Mouse (Mus musculus) cortical plate, adult 2 months (tissue): ENCODE measurements around the gene Aldh16a1. TPM values are rescaled to one million over a fixed set of nuclear protein-coding genes. Genes with fewer than 3 reads are reported as not detected.
A peak's percentile ranks its signal among the peaks of the same experiment; 100 is the strongest.

ENCODE experiments used
- H3K27ac ChIP-seq: fragments of 200-500 bp; 2 replicates; pipeline ENCODE4 v1.5.1; 2012; ENCODE audit warnings: low read length, control low read depth, inconsistent platforms; ENCODE audit not compliant: insufficient read depth
- H3K4me1 ChIP-seq: fragments of 200-500 bp; 2 replicates; pipeline ENCODE4 v1.6.1; 2011; ENCODE audit warnings: low read length; ENCODE audit not compliant: control insufficient read depth, insufficient read depth
- H3K4me3 ChIP-seq: fragments of 200-500 bp; 2 replicates; pipeline ENCODE4 v1.5.1; 2011; ENCODE audit warnings: mild to moderate bottlenecking, low read length, control low read depth; ENCODE audit not compliant: insufficient read depth
- CTCF ChIP-seq: fragments of 200-500 bp; IDR thresholded peaks from 2 replicates; pipeline ENCODE4 v1.5.1; 2011; ENCODE audit warnings: mild to moderate bottlenecking, control low read depth, low read length; ENCODE audit not compliant: insufficient read depth; ENCODE audit errors: extremely low read depth
- POLR2A ChIP-seq: fragments of 200-500 bp; IDR thresholded peaks from 2 replicates; pipeline ENCODE4 v1.6.1; 2011; ENCODE audit warnings: mild to moderate bottlenecking, low read length, control low read depth; ENCODE audit not compliant: insufficient read depth; ENCODE audit errors: extremely low read depth
- polyA plus RNA-seq: library from polyadenylated mRNA; depleted of rRNA; stranded (reverse); fragments of >200 nt; gene quantifications from 2 replicates; pipeline ENCODE4 v1.2.3, GENCODE M21; 2012

Aldh16a1 gene
- polyA plus RNA-seq, 1 experiment: 10.3 TPM

DNA sequence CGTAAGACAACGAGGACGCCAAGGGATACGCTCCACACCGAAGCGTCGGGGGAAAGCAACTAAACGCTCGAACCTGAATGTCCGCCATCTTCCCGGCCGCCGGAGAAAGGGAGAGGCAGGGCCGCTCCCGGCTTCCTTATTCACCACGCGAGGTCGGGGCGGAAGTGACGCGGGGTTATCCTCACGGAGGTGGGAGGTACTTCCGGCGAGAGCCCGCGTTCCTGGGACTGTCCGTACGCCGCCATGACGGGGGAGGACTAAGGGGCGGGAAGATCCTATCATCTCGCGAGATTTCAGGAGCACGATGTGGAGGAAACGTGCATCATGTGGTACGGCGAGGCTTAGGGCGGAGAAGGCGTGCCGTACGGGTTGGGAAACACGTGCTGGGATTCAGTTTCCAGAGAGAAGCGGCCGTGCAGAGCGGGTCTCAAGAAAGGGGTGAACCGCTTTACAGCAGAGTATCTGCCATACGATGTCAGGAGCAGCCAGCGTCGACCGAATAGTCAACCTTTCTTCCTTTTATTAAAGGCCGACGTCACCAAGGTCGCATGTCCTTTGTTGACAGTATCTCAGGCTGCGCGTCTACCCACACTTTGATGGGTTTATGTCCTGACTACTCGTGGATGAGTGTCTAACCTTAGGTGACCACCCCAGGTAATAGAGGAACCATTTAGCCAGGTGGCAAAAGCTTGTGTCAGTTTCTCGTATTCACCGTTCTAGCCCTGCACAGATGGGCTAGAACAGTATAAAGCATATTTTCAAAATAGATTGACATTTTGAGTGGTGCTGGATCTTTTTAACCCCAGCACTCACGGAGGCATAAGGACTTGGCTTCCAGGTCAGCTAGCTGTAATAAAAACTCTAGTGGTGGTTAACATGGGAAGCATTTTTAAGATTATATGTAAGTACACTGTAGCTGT is 29.9 kb downstream of the Aldh16a1 start, which contains the start of gene Rps11:
Rps11 (minus strand) TSS at position 216 of the 920 bp plus-strand sequence.
- H3K4me1 ChIP-seq: 0 out of 2 replicates have a peak, but pooled peaks cover 2% of the 10 kb centered on the region
- TF ChIP-seq POLR2A (peak; percentile 74), CTCF (no peak)
- H3K4me3 ChIP-seq: peak within 1 kb of the TSS; percentile 69
- H3K27ac ChIP-seq: peak within 1 kb of the TSS; percentile 17

DNA sequence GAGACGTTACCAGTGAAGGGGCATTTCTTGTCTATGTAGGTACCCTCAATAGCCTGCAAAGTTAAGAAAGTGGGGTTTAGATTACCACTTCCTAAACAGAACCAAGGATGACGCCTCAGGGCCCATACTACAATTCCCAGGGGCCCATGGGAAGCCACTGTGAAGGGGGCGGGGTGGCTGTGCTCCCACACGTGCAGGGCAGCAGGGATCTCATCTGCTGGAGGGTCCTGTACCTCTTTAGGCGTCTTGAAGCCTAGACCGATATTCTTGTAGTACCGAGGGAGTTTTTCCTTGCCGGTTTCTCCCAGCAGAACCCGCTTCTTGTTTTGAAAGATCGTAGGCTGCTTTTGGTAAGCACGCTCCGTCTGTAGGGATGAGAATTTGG is 31.2 kb downstream of the Aldh16a1 start:
- H3K4me3 ChIP-seq: peak overlapping the region; percentile 69
- no peak overlapping the region for H3K27ac ChIP-seq
- TF ChIP-seq POLR2A (no peak), CTCF (no peak)
- 0 out of 2 replicates have a peak, but pooled peaks cover 2% of the 10 kb centered on the region for H3K4me1 ChIP-seq

DNA sequence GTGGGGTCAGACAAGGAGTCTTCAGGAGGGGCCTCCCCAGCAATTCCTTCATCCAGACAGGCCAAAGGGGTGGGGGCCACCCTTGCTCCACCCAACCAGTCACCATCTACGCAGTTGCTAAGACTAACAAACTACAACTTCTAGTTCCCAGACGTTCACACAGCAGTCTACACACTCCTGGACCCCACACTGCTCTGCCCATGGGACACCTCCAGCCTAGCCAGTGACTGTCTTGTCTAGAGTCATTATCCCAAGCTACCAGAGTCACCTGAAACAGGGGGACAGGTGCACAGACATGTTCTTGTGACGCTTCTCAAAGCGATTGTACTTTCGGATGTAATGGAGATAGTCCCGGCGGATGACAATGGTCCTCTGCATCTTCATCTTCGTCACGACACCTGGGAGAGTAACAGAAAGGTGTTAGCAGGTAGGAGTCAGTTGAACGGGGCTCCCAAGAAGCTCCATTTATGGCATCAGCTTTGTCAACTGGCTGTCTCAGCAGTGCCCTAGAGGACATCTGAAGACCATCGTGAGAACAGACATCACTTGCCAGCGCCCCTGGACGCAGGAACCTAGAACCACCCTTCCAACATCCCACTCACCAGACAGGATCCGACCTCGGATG is 31.7 kb downstream of the Aldh16a1 start:
- Histone ChIP-seq H3K4me1 (0 out of 2 replicates have a peak, but pooled peaks cover 2% of the 10 kb centered on the region), H3K4me3 (peak overlapping the region; percentile 69; the same call in 1 of the 2 replicates), H3K27ac (0 out of 2 replicates have a peak overlapping the region, but pooled peaks have one; percentile 10)
- no peak for TF ChIP-seq CTCF
- TF ChIP-seq POLR2A: no peak

DNA sequence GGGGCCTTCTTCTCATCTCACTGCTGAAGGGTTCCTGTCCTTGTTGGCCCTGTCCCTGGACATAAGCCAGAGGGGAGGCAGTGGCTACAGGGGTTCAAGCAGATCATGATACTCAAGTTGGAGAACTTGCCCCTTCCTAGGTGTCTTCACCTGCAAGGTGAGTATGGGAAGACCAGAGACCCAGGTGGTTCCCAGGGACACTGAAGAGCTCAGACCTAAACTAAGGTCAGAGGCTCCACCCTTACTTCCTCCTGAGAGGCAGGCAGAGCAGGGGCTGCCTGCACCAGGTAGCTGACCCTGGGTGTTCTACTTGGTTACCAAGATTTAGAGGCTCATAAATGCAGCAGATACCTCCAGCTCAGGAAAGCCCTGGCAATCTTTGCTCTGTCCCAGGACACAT is 32.4 kb downstream of the Aldh16a1 start:
- TF ChIP-seq CTCF (no peak), POLR2A (no peak)
- peak overlapping the region; percentile 13; the same call in 1 of the 2 replicates for H3K4me3 ChIP-seq
- H3K27ac ChIP-seq: peak overlapping the region; percentile 77
- H3K4me1 ChIP-seq: 0 out of 2 replicates have a peak, but pooled peaks cover 2% of the 10 kb centered on the region

DNA sequence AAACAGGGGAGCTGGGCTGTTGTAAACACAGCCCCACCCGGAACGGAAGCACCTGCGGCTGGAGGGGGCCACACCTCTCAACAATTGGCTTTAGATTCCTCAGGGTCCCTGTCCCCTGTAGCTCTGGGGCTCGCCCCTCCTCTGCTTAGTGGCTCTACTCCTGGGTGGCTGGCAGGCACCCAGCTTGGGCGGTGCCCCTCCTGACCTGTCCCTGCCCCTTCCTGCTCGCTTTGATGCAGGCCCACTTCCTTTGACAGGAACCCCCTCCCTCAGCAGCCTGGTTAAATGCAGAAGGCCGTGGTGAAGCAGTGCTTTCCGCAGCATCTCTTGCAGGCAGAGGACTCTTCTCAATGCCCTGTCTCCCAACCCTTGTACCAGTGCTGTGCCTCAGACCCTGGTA is 33.0 kb downstream of the Aldh16a1 start:
- TF ChIP-seq CTCF (no peak), POLR2A (0 out of 2 replicates have a peak, but pooled peaks have one; percentile 35)
- Histone ChIP-seq H3K27ac (0 out of 2 replicates have a peak overlapping the region, but pooled peaks have one; percentile 77), H3K4me1 (0 out of 2 replicates have a peak, but pooled peaks cover 2% of the 10 kb centered on the region), H3K4me3 (peak overlapping the region; percentile 13; the same call in 1 of the 2 replicates)

- Histone ChIP-seq H3K27ac (0 out of 2 replicates have a peak overlapping the region, but pooled peaks have one; percentile 32), H3K4me1 (0 out of 2 replicates have a peak, but pooled peaks cover 2% of the 10 kb centered on the region), H3K4me3 (no peak overlapping the region)
- TF ChIP-seq POLR2A: no peak
- TF ChIP-seq CTCF: no peak
Measured at GRCm38 (mm10) chr7:45119780-45120709, 34.3 kb downstream of the Aldh16a1 start.

GRCm38 (mm10) chr7:45118336-45118735 is 36.0 kb downstream of the Aldh16a1 start:
- 0 out of 2 replicates have a peak, but pooled peaks cover 2% of the 10 kb centered on the region for H3K4me1 ChIP-seq
- no peak for TF ChIP-seq POLR2A
- TF ChIP-seq CTCF: no peak
- H3K4me3 ChIP-seq: no peak overlapping the region

DNA sequence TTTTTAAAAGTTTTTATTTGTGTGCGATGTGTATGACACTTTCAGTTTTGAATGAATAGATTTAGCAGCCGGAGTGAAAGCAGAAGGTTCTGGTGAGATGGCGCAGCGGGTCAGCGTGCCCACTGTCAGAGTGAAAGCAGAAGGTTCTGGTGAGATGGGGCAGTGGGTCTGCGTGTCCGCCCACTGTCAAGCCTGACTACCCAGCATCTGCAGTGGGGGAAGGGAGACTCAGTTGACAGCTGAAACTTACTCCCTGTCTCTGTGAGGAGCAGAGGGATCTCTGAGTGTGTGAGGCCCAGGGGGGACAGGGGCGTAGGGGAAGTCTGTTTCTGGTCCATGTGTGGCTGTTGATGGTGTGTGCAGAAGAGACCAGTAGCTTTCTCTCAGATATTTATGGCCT is 36.8 kb downstream of the Aldh16a1 start:
- Histone ChIP-seq H3K4me1 (no peaks in the 10 kb centered on the region), H3K27ac (no peak overlapping the region), H3K4me3 (no peak overlapping the region)
- TF ChIP-seq POLR2A (no peak), CTCF (no peak)

More at GRCm38 (mm10) chr7:45118336-45118735, 36.0 kb downstream of the Aldh16a1 start:
- H3K27ac ChIP-seq: no peak overlapping the region
